Mouse (Mus musculus): ENCODE data around the gene Gas7. TPM values are rescaled to one million over a fixed set of nuclear protein-coding genes. Genes with fewer than 3 reads are reported as not detected.

Gene Gas7
- polyA plus RNA-seq, 1 experiment: 239 TPM

DNA sequence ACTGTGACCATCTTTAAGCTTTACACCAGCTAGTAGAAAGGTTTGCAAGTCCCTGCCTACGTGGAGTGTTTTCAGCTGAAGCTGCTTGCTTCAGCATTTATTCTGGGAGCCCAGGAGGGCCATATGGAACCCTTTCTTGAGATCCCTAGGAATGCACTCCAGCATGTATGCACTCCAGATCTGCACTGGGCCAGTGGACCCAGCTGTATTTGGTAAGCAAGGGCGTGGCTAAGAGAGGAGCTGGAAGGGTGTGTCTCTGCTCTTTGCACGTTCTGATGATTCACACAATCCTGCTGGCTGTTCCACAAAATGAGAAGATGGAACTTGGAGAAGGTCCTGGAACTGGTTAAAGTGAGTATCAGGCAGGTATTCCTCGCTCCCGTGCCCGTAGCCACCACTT is 83.3 kb downstream of the Gas7 start:
- H3K4me3 ChIP-seq (ENCODE audit: insufficient read depth, low read length): no peak overlapping the region
- no peak for TF ChIP-seq POLR2A (IDR thresholded peaks at IDR 0.05; ENCODE audit: extremely low read depth, insufficient read depth, low read length)
- TF ChIP-seq CTCF (IDR thresholded peaks at IDR 0.05; ENCODE audit: extremely low read depth, insufficient read depth, low read length): no peak
- no peak overlapping the region for H3K27ac ChIP-seq (ENCODE audit: insufficient read depth, low read length)
- no peaks in the 10 kb centered on the region for H3K4me1 ChIP-seq (ENCODE audit: control insufficient read depth, insufficient read depth, low read length)

DNA sequence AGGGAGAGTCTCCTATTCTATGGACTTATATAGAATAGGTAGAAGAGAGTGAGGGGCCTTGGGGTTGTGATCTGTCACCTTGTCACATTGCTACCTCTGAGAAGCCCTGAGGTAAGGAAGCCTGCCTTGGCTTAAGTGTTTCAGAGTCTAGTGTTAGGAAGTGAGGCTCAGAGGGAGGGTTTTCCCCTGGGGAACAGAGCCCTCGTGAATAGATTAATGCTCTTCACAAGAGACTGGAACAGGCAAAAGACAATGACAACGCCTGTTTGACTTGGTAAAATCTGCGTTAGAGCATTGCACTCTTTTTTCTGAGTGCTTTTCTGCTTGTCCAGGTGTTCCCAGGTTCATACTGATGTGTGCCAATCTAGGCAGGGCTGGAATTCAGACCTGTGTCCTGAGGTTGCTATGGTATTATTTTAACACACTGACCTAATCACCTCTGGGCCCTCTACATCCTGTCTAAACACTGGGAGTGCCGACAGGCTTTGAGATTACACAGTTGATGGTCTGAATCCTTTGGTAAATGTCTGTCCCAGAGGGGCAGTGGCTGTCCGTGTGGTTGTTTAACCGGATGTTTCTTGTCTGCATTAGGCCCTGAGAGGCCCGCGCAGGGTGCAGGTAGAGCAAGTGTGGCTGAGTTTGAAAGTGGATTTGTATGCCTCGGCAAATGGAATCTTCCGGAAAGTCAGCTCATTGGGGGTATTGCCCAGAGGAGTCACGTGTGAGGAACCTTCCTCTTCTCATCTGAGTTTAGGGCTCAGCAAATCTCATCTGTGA is 89.6 kb downstream of the Gas7 start:
- H3K4me1 ChIP-seq (ENCODE audit: control insufficient read depth, insufficient read depth, low read length): peaks cover 2% of the 10 kb centered on the region
- TF ChIP-seq CTCF (IDR thresholded peaks at IDR 0.05; ENCODE audit: extremely low read depth, insufficient read depth, low read length) (no peak), POLR2A (IDR thresholded peaks at IDR 0.05; ENCODE audit: extremely low read depth, insufficient read depth, low read length) (no peak)
- no peak overlapping the region for H3K4me3 ChIP-seq (ENCODE audit: insufficient read depth, low read length)
- no peak overlapping the region for H3K27ac ChIP-seq (ENCODE audit: insufficient read depth, low read length)

DNA sequence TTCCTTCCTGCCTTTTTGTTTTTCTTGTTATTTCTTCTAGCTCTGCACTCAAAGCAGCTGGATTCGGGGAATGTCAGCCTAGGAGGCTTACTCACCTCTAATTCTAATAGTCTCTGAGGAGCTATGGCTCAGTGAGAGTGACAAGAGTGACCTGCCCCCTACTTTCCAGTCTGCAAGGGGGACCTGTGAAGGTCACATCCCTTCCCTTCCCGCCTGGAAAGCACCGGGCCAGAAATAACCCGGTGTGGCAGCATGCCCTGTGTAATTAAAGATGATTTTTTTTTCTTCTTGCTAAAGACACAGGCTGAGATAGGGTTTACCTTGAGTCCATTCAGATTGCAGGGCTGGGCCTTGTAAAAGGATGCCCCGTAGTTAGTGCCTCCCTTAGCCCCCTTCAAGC is 91.3 kb downstream of the Gas7 start:
- peaks cover 2% of the 10 kb centered on the region for H3K4me1 ChIP-seq (ENCODE audit: control insufficient read depth, insufficient read depth, low read length)
- H3K4me3 ChIP-seq (ENCODE audit: insufficient read depth, low read length): no peak overlapping the region
- H3K27ac ChIP-seq (ENCODE audit: insufficient read depth, low read length): no peak overlapping the region
- no peak for TF ChIP-seq POLR2A (IDR thresholded peaks at IDR 0.05; ENCODE audit: extremely low read depth, insufficient read depth, low read length)
- TF ChIP-seq CTCF (IDR thresholded peaks at IDR 0.05; ENCODE audit: extremely low read depth, insufficient read depth, low read length): no peak

DNA sequence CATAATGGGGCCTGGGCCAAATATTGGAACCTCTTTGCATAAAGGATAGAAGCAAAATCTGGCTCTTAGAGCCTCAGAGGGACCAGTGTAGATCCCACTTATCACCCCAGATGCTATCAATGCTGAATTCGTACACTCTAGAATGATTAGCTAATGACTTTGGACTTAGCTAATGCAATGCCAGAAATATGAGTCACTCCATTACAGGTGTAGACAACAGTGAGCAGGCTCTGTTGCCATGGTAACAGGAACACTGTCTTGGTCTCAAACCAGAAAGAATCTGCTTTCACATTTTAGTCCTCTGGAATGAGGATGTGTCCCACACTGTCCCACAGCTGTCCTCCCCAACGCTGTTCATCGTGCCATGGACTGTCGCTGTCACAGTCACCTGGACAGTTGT is 94.1 kb downstream of the Gas7 start:
- peaks cover 4% of the 10 kb centered on the region for H3K4me1 ChIP-seq (ENCODE audit: control insufficient read depth, insufficient read depth, low read length)
- TF ChIP-seq CTCF (IDR thresholded peaks at IDR 0.05; ENCODE audit: extremely low read depth, insufficient read depth, low read length) (no peak), POLR2A (IDR thresholded peaks at IDR 0.05; ENCODE audit: extremely low read depth, insufficient read depth, low read length) (no peak)
- H3K4me3 ChIP-seq (ENCODE audit: insufficient read depth, low read length): no peak overlapping the region
- H3K27ac ChIP-seq (ENCODE audit: insufficient read depth, low read length): no peak overlapping the region

DNA sequence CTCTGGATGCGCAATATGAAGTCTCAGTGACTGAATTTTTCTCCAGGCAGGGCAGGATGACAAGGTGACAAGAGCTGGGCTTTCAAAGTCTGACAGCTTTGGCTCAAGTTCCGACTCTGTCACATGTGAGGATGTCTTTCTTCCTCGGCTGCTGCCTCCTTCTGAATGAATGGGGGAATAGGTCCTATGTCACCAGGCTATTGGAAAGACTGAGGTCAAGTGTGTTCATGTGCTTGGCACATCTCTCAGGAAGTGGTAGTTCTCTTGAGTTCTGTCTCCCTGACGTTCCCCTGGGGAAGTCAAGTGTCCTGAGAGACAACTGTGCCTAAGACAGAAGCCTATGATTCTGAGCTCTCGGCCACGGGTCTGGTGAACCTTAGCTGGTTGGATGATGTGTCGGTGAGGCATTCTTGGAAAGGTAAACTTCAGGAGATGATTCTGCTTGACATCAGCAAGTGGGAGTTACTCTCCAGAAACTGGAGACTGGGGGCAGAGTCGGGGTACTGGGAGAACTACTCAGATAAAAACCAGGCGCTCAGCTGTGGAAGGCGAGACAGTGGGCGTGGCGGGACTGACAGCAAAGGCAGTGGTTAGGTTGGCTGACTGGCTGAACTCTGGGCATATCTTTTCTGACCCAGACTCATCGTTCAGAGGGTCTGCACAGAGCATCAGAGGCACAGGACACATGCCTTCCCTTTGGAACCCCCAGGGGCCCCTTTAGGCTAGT is 94.7 kb downstream of the Gas7 start:
- peaks cover 4% of the 10 kb centered on the region for H3K4me1 ChIP-seq (ENCODE audit: control insufficient read depth, insufficient read depth, low read length)
- H3K4me3 ChIP-seq (ENCODE audit: insufficient read depth, low read length): no peak overlapping the region
- TF ChIP-seq CTCF (IDR thresholded peaks at IDR 0.05; ENCODE audit: extremely low read depth, insufficient read depth, low read length) (no peak), POLR2A (IDR thresholded peaks at IDR 0.05; ENCODE audit: extremely low read depth, insufficient read depth, low read length) (no peak)
- H3K27ac ChIP-seq (ENCODE audit: insufficient read depth, low read length): no peak overlapping the region

DNA sequence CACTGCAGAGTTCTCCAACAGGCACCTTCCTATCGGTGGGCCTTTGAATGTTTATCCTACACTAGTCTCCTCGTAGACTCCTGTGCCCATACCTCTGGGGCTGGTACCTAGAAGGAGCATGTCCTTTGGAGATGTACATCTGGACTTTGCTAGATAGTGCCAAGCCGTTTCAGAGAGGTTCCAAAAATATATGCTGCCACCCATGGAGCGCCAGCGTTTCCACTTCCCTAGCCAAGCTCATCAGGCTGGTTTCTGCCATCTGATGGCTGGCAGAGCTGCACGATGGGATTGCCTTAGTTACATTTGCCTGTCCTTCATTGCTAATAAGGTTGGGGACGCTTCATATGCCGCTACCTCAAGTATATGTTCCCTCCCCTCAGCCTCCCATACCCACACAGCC is 97.2 kb downstream of the Gas7 start:
- TF ChIP-seq POLR2A (IDR thresholded peaks at IDR 0.05; ENCODE audit: extremely low read depth, insufficient read depth, low read length) (no peak), CTCF (IDR thresholded peaks at IDR 0.05; ENCODE audit: extremely low read depth, insufficient read depth, low read length) (no peak)
- peaks cover 4% of the 10 kb centered on the region for H3K4me1 ChIP-seq (ENCODE audit: control insufficient read depth, insufficient read depth, low read length)
- no peak overlapping the region for H3K27ac ChIP-seq (ENCODE audit: insufficient read depth, low read length)
- no peak overlapping the region for H3K4me3 ChIP-seq (ENCODE audit: insufficient read depth, low read length)

DNA sequence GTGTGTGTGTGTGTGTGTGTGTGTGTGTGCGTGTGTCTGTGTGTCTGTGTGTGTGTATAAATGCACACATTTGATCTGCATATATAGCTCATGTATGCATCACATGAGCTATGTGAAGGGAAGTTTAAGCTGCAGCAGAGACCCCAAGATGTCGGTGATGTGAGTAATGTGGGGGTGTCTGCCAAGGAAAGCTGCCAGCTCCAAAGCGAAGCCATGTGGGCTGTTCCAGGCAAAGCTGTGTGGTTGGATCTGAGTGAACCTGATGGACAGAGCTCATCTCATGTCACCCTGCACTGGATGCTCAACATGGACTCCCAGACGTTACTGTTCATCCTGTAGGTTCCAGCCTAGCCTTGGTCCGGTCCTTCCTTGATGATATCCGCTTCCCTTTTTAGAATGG is 99.0 kb downstream of the Gas7 start:
- TF ChIP-seq POLR2A (IDR thresholded peaks at IDR 0.05; ENCODE audit: extremely low read depth, insufficient read depth, low read length) (no peak), CTCF (IDR thresholded peaks at IDR 0.05; ENCODE audit: extremely low read depth, insufficient read depth, low read length) (no peak)
- Histone ChIP-seq H3K4me1 (ENCODE audit: control insufficient read depth, insufficient read depth, low read length) (peaks cover 5% of the 10 kb centered on the region), H3K27ac (ENCODE audit: insufficient read depth, low read length) (no peak overlapping the region), H3K4me3 (ENCODE audit: insufficient read depth, low read length) (no peak overlapping the region)

DNA sequence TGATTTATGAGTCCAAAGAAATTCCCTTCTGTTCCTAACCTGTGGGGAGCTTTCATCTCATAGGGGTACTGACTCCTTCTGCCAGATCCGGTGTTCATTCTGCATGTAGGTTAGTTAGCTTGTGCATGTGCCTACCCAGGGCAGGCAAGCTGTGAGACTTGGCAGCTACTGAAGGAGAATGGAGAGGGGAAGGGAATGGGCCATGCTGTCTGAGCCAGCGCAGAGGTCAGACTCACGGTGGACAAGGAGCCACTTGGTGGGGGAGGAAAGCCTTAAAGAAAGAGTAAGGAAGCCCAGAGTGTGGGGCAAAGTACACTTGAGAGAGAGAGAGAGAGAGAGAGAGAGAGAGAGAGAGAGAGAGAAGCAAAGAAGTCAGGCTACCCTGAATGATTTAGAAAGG is 101.1 kb downstream of the Gas7 start:
- Histone ChIP-seq H3K4me1 (ENCODE audit: control insufficient read depth, insufficient read depth, low read length) (peaks cover 4% of the 10 kb centered on the region), H3K27ac (ENCODE audit: insufficient read depth, low read length) (no peak overlapping the region), H3K4me3 (ENCODE audit: insufficient read depth, low read length) (no peak overlapping the region)
- TF ChIP-seq POLR2A (IDR thresholded peaks at IDR 0.05; ENCODE audit: extremely low read depth, insufficient read depth, low read length) (no peak), CTCF (IDR thresholded peaks at IDR 0.05; ENCODE audit: extremely low read depth, insufficient read depth, low read length) (no peak)

DNA sequence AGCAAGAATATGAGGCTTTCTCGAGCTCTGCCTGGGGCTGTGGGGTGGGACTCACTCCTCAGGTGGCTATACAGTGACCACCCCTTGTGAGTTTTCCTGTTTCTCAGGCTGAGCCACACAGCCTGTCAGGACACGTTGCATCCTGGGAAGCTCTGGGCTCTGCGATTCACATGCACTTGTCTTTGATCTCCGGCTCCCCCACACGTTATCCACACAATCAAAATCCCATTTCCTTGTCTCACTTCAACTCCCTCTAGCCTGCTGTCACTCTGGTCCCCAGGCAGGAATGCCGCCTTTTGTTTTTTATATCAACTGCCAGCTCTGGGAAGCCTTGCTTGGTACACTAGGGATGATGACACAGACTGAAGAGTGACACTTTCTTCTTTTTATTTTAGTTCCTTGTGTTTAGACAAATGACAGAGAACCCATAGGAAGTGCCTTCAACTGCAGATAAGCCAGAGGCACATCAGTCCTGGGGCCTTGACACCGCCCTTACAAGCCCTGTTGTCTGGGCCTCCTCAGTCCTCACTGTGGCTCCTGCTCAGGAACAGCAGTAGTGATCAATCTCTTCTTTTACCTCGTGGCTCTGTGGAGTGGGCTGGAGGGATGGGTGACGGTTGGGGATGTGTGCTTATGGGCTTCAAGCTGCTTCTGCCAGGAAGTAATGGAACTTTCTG is 103.7 kb downstream of the Gas7 start:
- Histone ChIP-seq H3K4me1 (ENCODE audit: control insufficient read depth, insufficient read depth, low read length) (peaks cover 3% of the 10 kb centered on the region), H3K4me3 (ENCODE audit: insufficient read depth, low read length) (no peak overlapping the region), H3K27ac (ENCODE audit: insufficient read depth, low read length) (no peak overlapping the region)
- TF ChIP-seq POLR2A (IDR thresholded peaks at IDR 0.05; ENCODE audit: extremely low read depth, insufficient read depth, low read length) (no peak), CTCF (IDR thresholded peaks at IDR 0.05; ENCODE audit: extremely low read depth, insufficient read depth, low read length) (no peak)
